Mouse (Mus musculus): ENCODE data around the gene Tmprss9. TPM values are rescaled to one million over a fixed set of nuclear protein-coding genes. Genes with fewer than 3 reads are reported as not detected.

Tmprss9 gene
- total and polyA plus RNA-seq, 3 experiments, result 0.15 to 0.25 TPM; not detected in 1

DNA sequence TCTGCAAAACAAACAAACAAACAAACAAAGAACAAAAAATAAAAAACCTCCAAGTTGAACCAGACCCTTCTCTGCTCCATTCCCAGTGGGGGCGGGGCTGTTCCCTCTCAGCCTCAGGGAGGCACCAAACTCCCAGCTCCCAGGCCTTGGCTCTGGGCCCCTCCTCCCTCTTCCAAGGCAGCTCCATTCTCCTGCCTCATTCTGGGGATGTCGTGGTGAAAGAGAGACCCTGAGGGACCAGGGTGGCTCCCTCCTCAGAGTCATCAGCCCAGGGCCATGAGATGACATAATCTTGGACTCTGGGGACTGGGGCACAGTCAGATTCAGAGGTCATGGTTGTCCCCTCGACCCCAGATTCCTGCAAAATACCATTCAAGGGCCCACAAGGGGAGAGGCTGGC, 4.9 kb downstream of the Tmprss9 start:
- no peaks in the 10 kb centered on the region for H3K9me3 ChIP-seq (replicated peaks; ENCODE audit: insufficient read depth, low read length)
- H3K27ac ChIP-seq (ENCODE audit: control insufficient read depth, low read depth, low read length), result no peak overlapping the region
- peaks cover 2 to 11% of the 10 kb centered on the region in 2 experiments; a peak in 3 of 4 replicates for H3K4me1 ChIP-seq (ENCODE audit: control insufficient read depth in 1 of 2, insufficient read depth in 2 of 2, low read length in 2 of 2)
- H3K27me3 ChIP-seq (ENCODE audit: control insufficient read depth in 1 of 2, insufficient read depth in 2 of 2, low read length in 2 of 2), result no peaks in the 10 kb centered on the region
- no peak overlapping the region for H3K9ac ChIP-seq (ENCODE audit: control insufficient read depth, low read depth, low read length, poor library complexity, severe bottlenecking)
- no peaks in the 10 kb centered on the region for H3K79me2 ChIP-seq (ENCODE audit: control insufficient read depth, insufficient read depth, low read length, poor library complexity)
- DNase-seq (ENCODE audit: low read depth, low spot score), result no peak
- TF ChIP-seq RAD21 (IDR thresholded peaks at IDR 0.05; ENCODE audit: low read depth, low read length), result no peak
- no peak for TF ChIP-seq USF1 (IDR thresholded peaks at IDR 0.05; ENCODE audit: low read depth, low read length)
- TF ChIP-seq ZKSCAN1 (IDR thresholded peaks at IDR 0.05; ENCODE audit: low read depth, low read length), result no peak
- TF ChIP-seq NELFE (IDR thresholded peaks at IDR 0.05; ENCODE audit: low read depth, low read length), result no peak
- TF ChIP-seq HCFC1 (IDR thresholded peaks at IDR 0.05; ENCODE audit: low read depth, low read length), result no peak
- no peak overlapping the region for H3K4me3 ChIP-seq (ENCODE audit: control insufficient read depth in 1 of 2, insufficient read depth in 1 of 2, low read depth in 2 of 2, low read length in 2 of 2)
- no peaks in the 10 kb centered on the region for H3K36me3 ChIP-seq (ENCODE audit: control insufficient read depth in 1 of 2, insufficient read depth in 2 of 2, low read length in 2 of 2)

DNA sequence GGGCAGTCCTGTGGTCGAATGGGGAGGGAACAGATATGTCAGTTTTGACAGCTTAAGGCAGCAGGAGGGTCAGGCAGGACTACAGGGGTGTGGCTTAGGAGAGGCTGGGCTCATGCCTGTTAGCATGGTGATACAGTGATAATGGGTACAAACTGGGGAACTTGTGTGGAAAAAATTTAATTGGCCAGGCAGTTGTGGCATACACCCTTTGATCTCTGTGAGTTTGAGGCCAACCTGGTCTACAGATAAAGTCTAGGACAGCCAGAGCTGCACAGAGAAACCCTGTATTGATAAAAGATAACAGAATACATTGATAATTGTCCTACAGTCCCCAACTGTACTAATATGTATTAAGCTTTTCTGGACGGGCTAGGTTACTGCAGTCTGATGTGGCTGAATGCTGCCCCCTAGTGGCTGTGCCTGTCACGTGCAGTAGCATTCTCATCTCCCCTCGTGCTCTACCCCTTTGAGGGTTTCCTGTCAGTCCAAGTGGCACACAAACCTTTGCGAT, 8.5 kb downstream of the Tmprss9 start:
- H3K79me2 ChIP-seq (ENCODE audit: control insufficient read depth, insufficient read depth, low read length, poor library complexity), result no peaks in the 10 kb centered on the region
- no peak overlapping the region for H3K4me3 ChIP-seq (ENCODE audit: control insufficient read depth in 1 of 2, insufficient read depth in 1 of 2, low read depth in 2 of 2, low read length in 2 of 2)
- DNase-seq (ENCODE audit: low read depth, low spot score), result peak; percentile 91
- no peaks in the 10 kb centered on the region for H3K36me3 ChIP-seq (ENCODE audit: control insufficient read depth in 1 of 2, insufficient read depth in 2 of 2, low read length in 2 of 2)
- H3K27me3 ChIP-seq (ENCODE audit: control insufficient read depth in 1 of 2, insufficient read depth in 2 of 2, low read length in 2 of 2), result no peaks in the 10 kb centered on the region
- peaks cover 2 to 11% of the 10 kb centered on the region in 2 experiments; a peak in 3 of 4 replicates for H3K4me1 ChIP-seq (ENCODE audit: control insufficient read depth in 1 of 2, insufficient read depth in 2 of 2, low read length in 2 of 2)
- no peak overlapping the region for H3K9ac ChIP-seq (ENCODE audit: control insufficient read depth, low read depth, low read length, poor library complexity, severe bottlenecking)
- no peak overlapping the region for H3K27ac ChIP-seq (ENCODE audit: control insufficient read depth, low read depth, low read length)
- H3K9me3 ChIP-seq (replicated peaks; ENCODE audit: insufficient read depth, low read length), result no peaks in the 10 kb centered on the region
- TF ChIP-seq KAT2A (conservative IDR thresholded peaks at IDR 0.05; ENCODE audit: low read depth, low read length), result no peak
- TF ChIP-seq EP300 (IDR thresholded peaks at IDR 0.05; ENCODE audit: low read depth in 1 of 2, low read length in 2 of 2), result no peak
- no peak for TF ChIP-seq GABPA (IDR thresholded peaks at IDR 0.05; ENCODE audit: low read depth, low read length)
- no peak for TF ChIP-seq ZNF384 (IDR thresholded peaks at IDR 0.05; ENCODE audit: low read depth, low read length)
- no peak for TF ChIP-seq CHD2 (IDR thresholded peaks at IDR 0.05; ENCODE audit: low read length)
- TF ChIP-seq NRF1 (IDR thresholded peaks at IDR 0.05; ENCODE audit: insufficient read depth, low read depth, low read length, poor library complexity, severe bottlenecking), result 0 out of 2 replicates have a peak, but pooled peaks have one; percentile 5
- TF ChIP-seq USF2 (IDR thresholded peaks at IDR 0.05; ENCODE audit: borderline replicate concordance in 1 of 2, insufficient read depth in 1 of 2, low read depth in 1 of 2, low read length in 2 of 2), result no peak
- TF ChIP-seq USF1 (IDR thresholded peaks at IDR 0.05; ENCODE audit: low read depth, low read length), result peak; percentile 85
- peak; percentile 81; the same call in 1 of the 2 replicates for TF ChIP-seq BHLHE40 (IDR thresholded peaks at IDR 0.05; ENCODE audit: borderline replicate concordance, low read depth, low read length)
- TF ChIP-seq RAD21 (IDR thresholded peaks at IDR 0.05; ENCODE audit: low read depth, low read length), result peak; percentile 90
- peak; percentile 87 for TF ChIP-seq SMC3 (IDR thresholded peaks at IDR 0.05; ENCODE audit: low read depth, low read length)
- TF ChIP-seq RCOR1 (IDR thresholded peaks at IDR 0.05; ENCODE audit: low read depth, low read length), result no peak
- TF ChIP-seq SIN3A (IDR thresholded peaks at IDR 0.05; ENCODE audit: low read length), result peak; percentile 71
- TF ChIP-seq MAFK (IDR thresholded peaks at IDR 0.05; ENCODE audit: borderline replicate concordance, low read depth, low read length), result no peak
- TF ChIP-seq MXI1 (IDR thresholded peaks at IDR 0.05; ENCODE audit: low read depth, low read length), result peak; percentile 79
- no peak for TF ChIP-seq TCF12 (IDR thresholded peaks at IDR 0.05; ENCODE audit: low read depth, low read length)
- peak; percentile 88 for TF ChIP-seq ZC3H11A (IDR thresholded peaks at IDR 0.05; ENCODE audit: low read depth, low read length)
- TF ChIP-seq NELFE (IDR thresholded peaks at IDR 0.05; ENCODE audit: low read depth, low read length), result peak; percentile 12; the same call in 1 of the 2 replicates
- peak; percentile 97 for TF ChIP-seq MYC (IDR thresholded peaks at IDR 0.05; ENCODE audit: low read depth, low read length)
- no peak for TF ChIP-seq MAZ (IDR thresholded peaks at IDR 0.05; ENCODE audit: low read depth, low read length)
- TF ChIP-seq TAL1 (IDR thresholded peaks at IDR 0.05; ENCODE audit: low read length), result peak; percentile 27; the same call in 1 of the 2 replicates
- TF ChIP-seq JUND (IDR thresholded peaks at IDR 0.05; ENCODE audit: low read depth, low read length), result no peak
- TF ChIP-seq MAX (IDR thresholded peaks at IDR 0.05; ENCODE audit: low read length), result peak; percentile 96
- 0 out of 2 replicates have a peak, but pooled peaks have one; percentile 27 for TF ChIP-seq TBP (IDR thresholded peaks at IDR 0.05; ENCODE audit: low read depth, low read length)
- no peak for TF ChIP-seq ZKSCAN1 (IDR thresholded peaks at IDR 0.05; ENCODE audit: low read depth, low read length)
- TF ChIP-seq CTCF (IDR thresholded peaks at IDR 0.05 in 2 of 3, conservative IDR thresholded peaks at IDR 0.05 in 1 of 3; ENCODE audit: control insufficient read depth in 1 of 3, insufficient read depth in 1 of 3, low read depth in 2 of 3, low read length in 3 of 3, poor library complexity in 1 of 3, severe bottlenecking in 1 of 3), result peak; percentile 96 to 99 (median 99)
- no peak for TF ChIP-seq MEF2A (IDR thresholded peaks at IDR 0.05; ENCODE audit: extremely low read depth, insufficient replicate concordance, low read depth, low read length, poor library complexity, severe bottlenecking)
- no peak for TF ChIP-seq MYB (IDR thresholded peaks at IDR 0.05; ENCODE audit: low read depth, low read length)
- peak; percentile 43; the same call in 1 of the 2 replicates for TF ChIP-seq GATA1 (IDR thresholded peaks at IDR 0.05; ENCODE audit: low read depth, low read length)
